Mouse (Mus musculus): Measurements from ENCODE around the gene Klk1b11. TPM values are rescaled to one million over a fixed set of nuclear protein-coding genes. Genes with fewer than 3 reads are reported as not detected.
"Not testable (repeated sequence)": the region's sequence is repeated elsewhere in the genome, so short reads cannot be mapped to it uniquely, and the experiment has no call there.

Klk1b11 gene
- total and polyA plus RNA-seq, 3 experiments, result not detected

- no peaks in the 10 kb centered on the region for H3K4me1 ChIP-seq (ENCODE audit: control insufficient read depth in 1 of 2, insufficient read depth in 2 of 2, low read length in 2 of 2)
- H3K4me3 ChIP-seq (ENCODE audit: control insufficient read depth in 1 of 2, insufficient read depth in 1 of 2, low read depth in 2 of 2, low read length in 2 of 2), result no peak overlapping the region
- no peaks in the 10 kb centered on the region for H3K9me3 ChIP-seq (replicated peaks; ENCODE audit: insufficient read depth, low read length)
- no peaks in the 10 kb centered on the region for H3K36me3 ChIP-seq (ENCODE audit: control insufficient read depth in 1 of 2, insufficient read depth in 2 of 2, low read length in 2 of 2)
- H3K27ac ChIP-seq (ENCODE audit: control insufficient read depth, low read depth, low read length), result no peak overlapping the region
- no peaks in the 10 kb centered on the region for H3K27me3 ChIP-seq (ENCODE audit: control insufficient read depth in 1 of 2, insufficient read depth in 2 of 2, low read length in 2 of 2)
- no peak for TF ChIP-seq USF1 (IDR thresholded peaks at IDR 0.05; ENCODE audit: low read depth, low read length)
- no peak for TF ChIP-seq MYC (IDR thresholded peaks at IDR 0.05; ENCODE audit: low read depth, low read length)
- no peak for TF ChIP-seq MAX (IDR thresholded peaks at IDR 0.05; ENCODE audit: low read length)
- TF ChIP-seq POLR2AphosphoS2 (IDR thresholded peaks at IDR 0.05; ENCODE audit: low read length), result no peak
- TF ChIP-seq GABPA (IDR thresholded peaks at IDR 0.05; ENCODE audit: low read depth, low read length), result no peak
- DNase-seq (ENCODE audit: low read depth, low spot score), result no peak
- H3K79me2 ChIP-seq (ENCODE audit: control insufficient read depth, insufficient read depth, low read length, poor library complexity), result no peaks in the 10 kb centered on the region
- H3K9ac ChIP-seq (ENCODE audit: control insufficient read depth, low read depth, low read length, poor library complexity, severe bottlenecking), result no peak overlapping the region
Observed at GRCm38 (mm10) chr7:43967058-43967457, 28.6 kb upstream of the Klk1b11 start.

- H3K79me2 ChIP-seq (ENCODE audit: control insufficient read depth, insufficient read depth, low read length, poor library complexity), result no peaks in the 10 kb centered on the region
- TF ChIP-seq NELFE (IDR thresholded peaks at IDR 0.05; ENCODE audit: low read depth, low read length) (no peak), TAL1 (IDR thresholded peaks at IDR 0.05; ENCODE audit: low read length) (no peak), MYB (IDR thresholded peaks at IDR 0.05; ENCODE audit: low read depth, low read length) (no peak)
- H3K36me3 ChIP-seq (ENCODE audit: control insufficient read depth in 1 of 2, insufficient read depth in 2 of 2, low read length in 2 of 2), result no peaks in the 10 kb centered on the region
- H3K27ac ChIP-seq (ENCODE audit: control insufficient read depth, low read depth, low read length), result no peak overlapping the region
- H3K9ac ChIP-seq (ENCODE audit: control insufficient read depth, low read depth, low read length, poor library complexity, severe bottlenecking), result no peak overlapping the region
- no peaks in the 10 kb centered on the region for H3K4me1 ChIP-seq (ENCODE audit: control insufficient read depth in 1 of 2, insufficient read depth in 2 of 2, low read length in 2 of 2)
- DNase-seq (ENCODE audit: low read depth, low spot score), result no peak
- H3K4me3 ChIP-seq (ENCODE audit: control insufficient read depth in 1 of 2, insufficient read depth in 1 of 2, low read depth in 2 of 2, low read length in 2 of 2), result no peak overlapping the region
- no peaks in the 10 kb centered on the region for H3K27me3 ChIP-seq (ENCODE audit: control insufficient read depth in 1 of 2, insufficient read depth in 2 of 2, low read length in 2 of 2)
- no peaks in the 10 kb centered on the region for H3K9me3 ChIP-seq (replicated peaks; ENCODE audit: insufficient read depth, low read length)
Observed at GRCm38 (mm10) chr7:43967612-43968011, 28.1 kb upstream of the Klk1b11 start.

GRCm38 (mm10) chr7:43975761-43976160, 19.9 kb upstream of the Klk1b11 start, which contains the start of gene Klk1b9:
Gene Klk1b9 (plus strand): TSS chr7:43976061.
- not testable (repeated sequence) for H3K9me3 ChIP-seq (replicated peaks; ENCODE audit: insufficient read depth, low read length); H3K27me3 ChIP-seq (ENCODE audit: control insufficient read depth in 1 of 2, insufficient read depth in 2 of 2, low read length in 2 of 2); DNase-seq (ENCODE audit: low read depth, low spot score); H3K4me1 ChIP-seq (ENCODE audit: control insufficient read depth in 1 of 2, insufficient read depth in 2 of 2, low read length in 2 of 2); H3K36me3 ChIP-seq (ENCODE audit: control insufficient read depth in 1 of 2, insufficient read depth in 2 of 2, low read length in 2 of 2); H3K4me3 ChIP-seq (ENCODE audit: control insufficient read depth in 1 of 2, insufficient read depth in 1 of 2, low read depth in 2 of 2, low read length in 2 of 2); H3K79me2 ChIP-seq (ENCODE audit: control insufficient read depth, insufficient read depth, low read length, poor library complexity); H3K9ac ChIP-seq (ENCODE audit: control insufficient read depth, low read depth, low read length, poor library complexity, severe bottlenecking); H3K27ac ChIP-seq (ENCODE audit: control insufficient read depth, low read depth, low read length)

- Histone ChIP-seq H3K27ac (ENCODE audit: control insufficient read depth, low read depth, low read length) (no peak overlapping the region), H3K79me2 (ENCODE audit: control insufficient read depth, insufficient read depth, low read length, poor library complexity) (no peaks in the 10 kb centered on the region), H3K36me3 (ENCODE audit: control insufficient read depth in 1 of 2, insufficient read depth in 2 of 2, low read length in 2 of 2) (no peaks in the 10 kb centered on the region), H3K9me3 (replicated peaks; ENCODE audit: insufficient read depth, low read length) (no peaks in the 10 kb centered on the region), H3K4me3 (ENCODE audit: control insufficient read depth in 1 of 2, insufficient read depth in 1 of 2, low read depth in 2 of 2, low read length in 2 of 2) (no peak overlapping the region), H3K27me3 (ENCODE audit: control insufficient read depth in 1 of 2, insufficient read depth in 2 of 2, low read length in 2 of 2) (no peaks in the 10 kb centered on the region), H3K4me1 (ENCODE audit: control insufficient read depth in 1 of 2, insufficient read depth in 2 of 2, low read length in 2 of 2) (no peaks in the 10 kb centered on the region), H3K9ac (ENCODE audit: control insufficient read depth, low read depth, low read length, poor library complexity, severe bottlenecking) (no peak overlapping the region)
- DNase-seq (ENCODE audit: low read depth, low spot score), result no peak
- no peak for TF ChIP-seq ZC3H11A (IDR thresholded peaks at IDR 0.05; ENCODE audit: low read depth, low read length)
- no peak for TF ChIP-seq CTCF (IDR thresholded peaks at IDR 0.05 in 2 of 3, conservative IDR thresholded peaks at IDR 0.05 in 1 of 3; ENCODE audit: control insufficient read depth in 1 of 3, insufficient read depth in 1 of 3, low read depth in 2 of 3, low read length in 3 of 3, poor library complexity in 1 of 3, severe bottlenecking in 1 of 3)
- TF ChIP-seq ZMIZ1 (IDR thresholded peaks at IDR 0.05; ENCODE audit: low read depth, low read length), result no peak
- TF ChIP-seq ZKSCAN1 (IDR thresholded peaks at IDR 0.05; ENCODE audit: low read depth, low read length), result no peak
- no peak for TF ChIP-seq TBP (IDR thresholded peaks at IDR 0.05; ENCODE audit: low read depth, low read length)
- TF ChIP-seq POLR2AphosphoS2 (IDR thresholded peaks at IDR 0.05; ENCODE audit: low read length), result no peak
- TF ChIP-seq NELFE (IDR thresholded peaks at IDR 0.05; ENCODE audit: low read depth, low read length), result no peak
- TF ChIP-seq TCF12 (IDR thresholded peaks at IDR 0.05; ENCODE audit: low read depth, low read length), result no peak
- TF ChIP-seq RAD21 (IDR thresholded peaks at IDR 0.05; ENCODE audit: low read depth, low read length), result no peak
- TF ChIP-seq POLR2A (IDR thresholded peaks at IDR 0.05; ENCODE audit: control insufficient read depth in 1 of 2, insufficient read depth in 1 of 2, low read depth in 1 of 2, low read length in 2 of 2, poor library complexity in 1 of 2), result no peak
- no peak for TF ChIP-seq RCOR1 (IDR thresholded peaks at IDR 0.05; ENCODE audit: low read depth, low read length)
- TF ChIP-seq UBTF (IDR thresholded peaks at IDR 0.05; ENCODE audit: borderline replicate concordance, insufficient read depth, low read depth, low read length), result no peak
- no peak for TF ChIP-seq JUND (IDR thresholded peaks at IDR 0.05; ENCODE audit: low read depth, low read length)
- TF ChIP-seq EP300 (IDR thresholded peaks at IDR 0.05; ENCODE audit: low read depth in 1 of 2, low read length in 2 of 2), result no peak
- no peak for TF ChIP-seq ZNF384 (IDR thresholded peaks at IDR 0.05; ENCODE audit: low read depth, low read length)
- TF ChIP-seq CHD1 (IDR thresholded peaks at IDR 0.05; ENCODE audit: low read depth, low read length), result no peak
Observed at GRCm38 (mm10) chr7:43985657-43986056, 10.0 kb upstream of the Klk1b11 start.

Measured in MEL (cell line).